Mouse (Mus musculus) neural tube, embryonic 11.5 days (tissue): ENCODE data around the gene Hs3st3a1. TPM values are rescaled to one million over a fixed set of nuclear protein-coding genes. Genes with fewer than 3 reads are reported as not detected.

Experiments
- ATAC-seq: fragments of 200-750 bp; cut with Nextera tagmentation; 2 replicates; pipeline ENCODE4 v1.8.0; 2017; ENCODE audit warnings: moderate number of reproducible peaks, mild to moderate bottlenecking, moderate TSS enrichment, moderate library complexity; ENCODE audit not compliant: insufficient read depth, low FRiP score, low TSS enrichment
- DNase-seq: peaks from one replicate; pipeline ENCODE4 v3.0.0-alpha.2; 2015; ENCODE audit warnings: low spot score
- H3K27ac ChIP-seq: fragments of 300-500 bp; sonication (generic); 2 replicates; pipeline ENCODE4 v1.5.1; 2014; ENCODE audit warnings: low read depth, mild to moderate bottlenecking, low read length
- H3K27me3 ChIP-seq: fragments of 300-500 bp; sonication (generic); 2 replicates; pipeline ENCODE4 v1.6.1; 2014; ENCODE audit warnings: mild to moderate bottlenecking, low read length, mixed read lengths; ENCODE audit not compliant: control insufficient read depth, insufficient read depth
- H3K36me3 ChIP-seq: fragments of 300-500 bp; sonication (generic); 2 replicates; pipeline ENCODE4 v1.6.1; 2014; ENCODE audit warnings: mild to moderate bottlenecking, low read length, moderate library complexity, mixed read lengths; ENCODE audit not compliant: control insufficient read depth, insufficient read depth
- H3K4me1 ChIP-seq: fragments of 300-500 bp; sonication (generic); 2 replicates; pipeline ENCODE4 v1.6.1; 2014; ENCODE audit warnings: low read length, mixed read lengths; ENCODE audit not compliant: control insufficient read depth, insufficient read depth
- H3K4me2 ChIP-seq: fragments of 300-500 bp; sonication (generic); 2 replicates; pipeline ENCODE4 v1.6.1; 2014; ENCODE audit warnings: low read depth, mild to moderate bottlenecking, moderate library complexity
- H3K4me3 ChIP-seq: fragments of 300-500 bp; sonication (generic); 2 replicates; pipeline ENCODE4 v1.5.1; 2014; ENCODE audit warnings: low read depth, low read length
- H3K9ac ChIP-seq: fragments of 300-500 bp; sonication (generic); 2 replicates; pipeline ENCODE4 v1.6.1; 2014; ENCODE audit warnings: mild to moderate bottlenecking, low read length
- H3K9me3 ChIP-seq: fragments of 300-500 bp; sonication (generic); 2 replicates; pipeline ENCODE4 v1.6.1; 2016; ENCODE audit warnings: low read length; ENCODE audit not compliant: control insufficient read depth
- WGBS: fragments of 180-500 bp; shearing (Covaris S2); extraction: QIAGEN DNeasy Blood & Tissue Kit; methylation state at CpG from one replicate; pipeline ENCODE4 v1.1.7; 2014; 5-methylcytosine and 5-hydroxymethylcytosine counted together
- polyA plus RNA-seq: library from polyadenylated mRNA; unstranded; fragments of >200 nt; fragmentation: Nextera tagmentation; extraction: Ambion mirVana; gene quantifications from 2 replicates; pipeline ENCODE4 v1.2.1, GENCODE M21; 2014

Hs3st3a1 gene
- polyA plus RNA-seq, 1 experiment from 2014 or later = 3.0 TPM

- 0 out of 2 replicates have a peak, but pooled peaks cover 2% of the 10 kb centered on the region for H3K4me1 ChIP-seq
- peak within 1 kb of the TSS; percentile 62 for H3K4me3 ChIP-seq
- ATAC-seq (0 out of 2 replicates have a peak, but pooled peaks have one; percentile 4), DNase-seq (no peak)
- H3K9me3 ChIP-seq = no peaks in the 10 kb centered on the region
- under 1% methylated on average over 24 of the region's 24 CpGs for WGBS
- no peaks in the 10 kb centered on the region for H3K27me3 ChIP-seq
- peak within 1 kb of the TSS; percentile 67 for H3K27ac ChIP-seq
- H3K36me3 ChIP-seq = no peaks in the 10 kb centered on the region
- peak within 1 kb of the TSS; percentile 97 for H3K4me2 ChIP-seq
- H3K9ac ChIP-seq = peak within 1 kb of the TSS; percentile 82
These were observed 1.2 kb downstream of the Hs3st3a1 start, which contains the start of gene F930015N05Rik for GRCm38 (mm10) chr11:64436412-64436727. F930015N05Rik (minus strand) TSS chr11:64436653.

GRCm38 (mm10) chr11:64436791-64437298 is 1.7 kb downstream of the Hs3st3a1 start:
- ATAC-seq (no peak), DNase-seq (no peak)
- Histone ChIP-seq H3K27ac (no peak overlapping the region), H3K9ac (peak overlapping the region; percentile 82), H3K4me3 (peak overlapping the region; percentile 62), H3K27me3 (no peaks in the 10 kb centered on the region), H3K9me3 (no peaks in the 10 kb centered on the region), H3K4me1 (0 out of 2 replicates have a peak, but pooled peaks cover 2% of the 10 kb centered on the region), H3K4me2 (peak overlapping the region; percentile 97), H3K36me3 (no peaks in the 10 kb centered on the region)
- WGBS = 15% methylated on average over 5 of the region's 5 CpGs

- ATAC-seq = no peak
- Histone ChIP-seq H3K9me3 (no peaks in the 10 kb centered on the region), H3K27me3 (no peaks in the 10 kb centered on the region), H3K4me1 (0 out of 2 replicates have a peak, but pooled peaks cover 2% of the 10 kb centered on the region), H3K36me3 (no peaks in the 10 kb centered on the region), H3K4me3 (no peak overlapping the region), H3K27ac (no peak overlapping the region), H3K9ac (no peak overlapping the region), H3K4me2 (peak overlapping the region; percentile 21)
- DNase-seq = no peak
- 17% methylated on average over 3 of the region's 3 CpGs for WGBS
These were observed 2.6 kb downstream of the Hs3st3a1 start for GRCm38 (mm10) chr11:64437721-64438120.

GRCm38 (mm10) chr11:64438909-64439308 is 3.8 kb downstream of the Hs3st3a1 start:
- Histone ChIP-seq H3K4me3 (no peak overlapping the region), H3K4me1 (0 out of 2 replicates have a peak, but pooled peaks cover 2% of the 10 kb centered on the region), H3K4me2 (no peak overlapping the region), H3K9me3 (no peaks in the 10 kb centered on the region), H3K27ac (no peak overlapping the region), H3K36me3 (no peaks in the 10 kb centered on the region), H3K9ac (no peak overlapping the region), H3K27me3 (no peaks in the 10 kb centered on the region)
- 34% methylated on average over 3 of the region's 3 CpGs for WGBS
- ATAC-seq (no peak), DNase-seq (no peak)

DNA sequence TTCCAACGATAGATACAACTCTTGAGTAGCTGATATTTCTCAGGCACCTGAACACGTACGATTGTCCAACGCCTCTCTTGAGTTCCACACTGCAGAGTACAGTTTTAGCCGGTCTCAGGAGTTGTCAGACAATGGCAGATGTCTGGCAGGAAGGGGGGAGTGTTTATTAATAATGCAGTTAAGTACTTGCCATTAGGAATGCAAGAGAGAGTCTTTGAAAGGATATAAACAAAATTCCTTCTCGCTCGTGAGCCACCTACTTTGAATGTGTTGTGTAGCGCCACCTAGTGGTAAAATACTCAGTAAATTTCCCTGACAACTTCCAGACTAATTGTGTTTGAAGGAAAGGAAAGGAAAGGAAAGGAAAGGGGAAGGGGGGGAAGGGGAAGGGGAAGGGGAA is 7.0 kb downstream of the Hs3st3a1 start:
- 41% methylated on average over 8 of the region's 8 CpGs for WGBS
- Histone ChIP-seq H3K4me3 (no peak overlapping the region), H3K27me3 (no peaks in the 10 kb centered on the region), H3K4me1 (0 out of 2 replicates have a peak, but pooled peaks cover 2% of the 10 kb centered on the region), H3K9ac (no peak overlapping the region), H3K36me3 (no peaks in the 10 kb centered on the region), H3K4me2 (no peak overlapping the region), H3K27ac (no peak overlapping the region), H3K9me3 (no peaks in the 10 kb centered on the region)
- ATAC-seq = no peak
- DNase-seq = peak; percentile 42

DNA sequence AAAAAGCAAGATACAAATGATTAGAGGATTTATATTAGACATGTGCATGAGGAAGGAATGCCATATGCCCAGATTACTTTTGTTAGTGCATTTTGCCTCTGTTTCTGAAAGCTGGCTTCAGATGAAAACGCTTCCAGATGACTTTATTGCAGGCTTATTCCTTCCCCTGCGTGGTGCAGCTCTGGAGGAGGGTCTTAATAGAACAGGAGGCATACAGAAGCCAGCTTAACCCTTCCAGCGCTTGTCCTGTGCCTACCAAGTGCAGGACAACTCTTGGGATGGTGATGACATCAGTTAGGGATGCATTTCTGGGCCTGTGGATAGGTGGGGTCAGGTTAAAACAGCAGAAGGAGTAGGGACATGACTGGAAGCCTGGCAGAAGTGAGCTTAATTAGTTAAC is 7.6 kb downstream of the Hs3st3a1 start:
- DNase-seq (no peak), ATAC-seq (no peak)
- no peak overlapping the region for H3K27ac ChIP-seq
- 33% methylated on average over 3 of the region's 3 CpGs for WGBS
- no peak overlapping the region for H3K9ac ChIP-seq
- H3K27me3 ChIP-seq = no peaks in the 10 kb centered on the region
- 0 out of 2 replicates have a peak, but pooled peaks cover under 1% of the 10 kb centered on the region for H3K4me1 ChIP-seq
- no peaks in the 10 kb centered on the region for H3K9me3 ChIP-seq
- no peak overlapping the region for H3K4me2 ChIP-seq
- no peak overlapping the region for H3K4me3 ChIP-seq
- H3K36me3 ChIP-seq = no peaks in the 10 kb centered on the region

DNA sequence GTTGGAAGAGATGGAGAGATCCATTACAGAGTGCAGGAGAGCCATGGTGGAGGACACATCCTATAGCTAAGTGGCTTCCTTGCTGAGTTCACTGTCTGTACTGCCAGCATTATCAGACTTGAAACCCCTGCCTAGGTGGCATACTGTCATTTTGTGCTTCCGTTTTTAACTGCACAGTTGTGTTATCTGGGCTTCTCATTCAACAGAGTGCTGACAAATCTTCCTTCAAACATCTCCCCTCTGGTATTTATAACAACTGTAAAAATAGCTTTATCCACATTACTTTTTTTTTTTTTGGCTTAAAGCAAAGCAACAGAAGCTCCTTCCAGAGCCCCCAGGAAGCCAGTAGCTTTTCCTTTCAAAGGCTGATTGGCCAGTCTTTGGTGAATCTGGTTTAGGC is 10.1 kb downstream of the Hs3st3a1 start:
- Histone ChIP-seq H3K9me3 (no peaks in the 10 kb centered on the region), H3K27ac (no peak overlapping the region), H3K9ac (no peak overlapping the region), H3K27me3 (no peaks in the 10 kb centered on the region), H3K4me1 (no peaks in the 10 kb centered on the region), H3K4me3 (no peak overlapping the region), H3K4me2 (no peak overlapping the region), H3K36me3 (no peaks in the 10 kb centered on the region)
- 79% methylated on average over 1 of the region's 1 CpGs for WGBS
- ATAC-seq = no peak
- no peak for DNase-seq

DNA sequence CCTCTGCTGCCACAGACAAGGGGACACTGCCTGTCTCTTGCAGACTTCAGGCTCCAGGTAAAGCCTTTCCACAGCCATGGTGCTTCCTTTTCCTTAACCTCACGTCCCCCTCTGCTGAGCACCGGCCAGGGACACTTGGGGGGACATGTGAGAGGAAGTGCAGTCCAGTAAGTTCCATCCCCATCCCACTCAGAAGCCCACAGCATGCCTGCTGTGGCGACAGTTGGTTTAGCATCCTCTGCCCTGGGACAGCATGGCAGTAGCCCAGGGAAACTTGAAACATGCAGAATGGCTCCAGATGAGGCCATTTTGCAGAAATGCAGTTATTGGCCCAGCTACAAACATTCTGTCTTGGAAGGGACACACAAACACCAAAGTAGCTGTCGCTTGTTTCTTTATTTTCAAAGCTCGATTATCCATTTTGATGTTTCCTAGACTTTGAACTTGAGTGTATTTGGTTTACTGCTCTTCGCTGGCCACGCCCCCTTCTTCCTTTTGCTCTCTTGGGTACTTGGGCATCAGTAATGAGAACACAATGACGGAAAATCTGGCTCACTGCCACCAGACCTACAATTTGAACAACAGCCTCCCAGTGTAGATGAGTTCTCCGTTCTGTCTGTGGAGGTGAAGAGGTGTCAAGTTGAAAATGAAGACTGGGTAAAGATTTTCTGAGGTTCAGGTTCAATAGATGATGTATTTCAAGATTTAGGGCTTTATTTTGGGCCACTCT is 13.6 kb downstream of the Hs3st3a1 start:
- no peak overlapping the region for H3K4me2 ChIP-seq
- no peaks in the 10 kb centered on the region for H3K4me1 ChIP-seq
- H3K9me3 ChIP-seq = no peaks in the 10 kb centered on the region
- no peaks in the 10 kb centered on the region for H3K27me3 ChIP-seq
- DNase-seq (no peak), ATAC-seq (no peak)
- WGBS = 80% methylated on average over 9 of the region's 9 CpGs
- no peaks in the 10 kb centered on the region for H3K36me3 ChIP-seq
- H3K4me3 ChIP-seq = no peak overlapping the region
- H3K9ac ChIP-seq = no peak overlapping the region
- H3K27ac ChIP-seq = no peak overlapping the region

GRCm38 (mm10) chr11:64461746-64462145 is 26.6 kb downstream of the Hs3st3a1 start:
- ATAC-seq (no peak), DNase-seq (no peak)
- H3K4me2 ChIP-seq = no peak overlapping the region
- H3K9ac ChIP-seq = no peak overlapping the region
- H3K27ac ChIP-seq = no peak overlapping the region
- no peaks in the 10 kb centered on the region for H3K4me1 ChIP-seq
- no peaks in the 10 kb centered on the region for H3K9me3 ChIP-seq
- H3K36me3 ChIP-seq = no peaks in the 10 kb centered on the region
- 87% methylated on average over 3 of the region's 3 CpGs for WGBS
- no peak overlapping the region for H3K4me3 ChIP-seq
- no peaks in the 10 kb centered on the region for H3K27me3 ChIP-seq
